Mouse (Mus musculus) layer of hippocampus, postnatal 10 days (tissue): ENCODE measurements around the gene Hif3a. TPM values are rescaled to one million over a fixed set of nuclear protein-coding genes. Genes with fewer than 3 reads are reported as not detected.

Experiments
- DNase-seq, 2 experiments: peaks; one replicate each; pipeline ENCODE4 v3.0.0; 2021; ENCODE audit warnings: low spot score in 2 of 2
- total RNA-seq, 2 experiments: library from RNA; stranded (reverse); gene quantifications; 2 replicates each; pipeline ENCODE4 v1.2.3; 2021

Gene Hif3a
- total RNA-seq, 2 experiments from 2014 or later = 7.4 to 10.1 TPM

DNA sequence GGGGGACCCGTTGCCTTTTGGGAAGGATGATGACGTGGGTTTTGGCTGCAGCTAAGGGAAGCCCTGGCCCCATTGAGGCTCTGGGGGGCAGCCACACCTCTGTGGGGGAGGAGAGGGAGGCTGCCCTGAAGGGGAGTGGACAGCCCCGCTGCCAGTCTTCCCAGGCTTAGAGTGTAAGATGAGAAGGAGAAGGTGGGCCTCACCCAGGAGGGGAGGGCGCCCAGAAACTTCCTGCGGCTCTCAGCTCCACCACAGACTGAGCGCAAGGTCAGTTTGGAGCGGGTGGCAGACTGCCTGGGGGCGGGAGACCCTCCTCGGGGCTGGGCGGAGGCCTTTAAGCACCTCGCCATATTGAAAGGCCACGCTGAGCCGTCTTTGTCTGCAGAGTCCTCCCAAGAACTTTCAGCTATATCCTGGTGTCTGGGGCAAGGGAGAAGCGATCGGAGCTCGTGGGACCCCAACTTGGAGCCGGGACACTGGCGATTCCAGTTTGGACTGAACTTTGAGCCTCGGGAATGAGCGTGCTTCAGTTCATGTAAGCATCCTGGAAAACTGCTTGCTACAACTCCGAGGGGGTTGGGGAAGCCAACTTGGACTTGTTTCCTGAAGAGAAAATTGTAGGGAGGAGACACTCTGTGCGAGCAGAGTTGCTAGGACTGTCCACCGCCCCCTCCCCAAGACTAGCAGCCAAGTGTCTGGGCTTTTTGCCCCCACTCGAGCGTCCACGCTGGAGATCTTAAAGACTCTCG, 68.4 kb downstream of the Hif3a start:
- DNase-seq = peak in 1 of 2 experiments; percentile 67

DNA sequence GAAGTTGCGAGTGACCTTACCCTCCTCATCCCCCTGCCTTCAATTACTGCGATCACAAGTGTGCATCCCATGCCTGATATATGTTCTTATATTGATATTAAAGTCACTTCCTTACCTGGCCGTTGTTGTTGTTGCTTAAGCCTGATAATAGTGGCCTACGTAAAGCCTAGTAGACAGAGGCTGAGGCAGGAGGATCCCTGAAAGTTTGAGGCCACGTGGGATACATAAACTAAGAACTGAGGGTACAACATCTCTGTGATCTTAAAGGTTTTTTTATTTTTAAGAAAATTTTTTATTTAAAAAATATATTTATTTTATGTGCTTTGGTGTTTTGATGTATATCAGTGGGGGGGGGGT, 69.8 kb downstream of the Hif3a start, which contains the start of gene Ccdc8:
Gene Ccdc8, plus strand, starts transcription at position 258 of the 357 bp plus-strand sequence.
- no peak for DNase-seq

DNA sequence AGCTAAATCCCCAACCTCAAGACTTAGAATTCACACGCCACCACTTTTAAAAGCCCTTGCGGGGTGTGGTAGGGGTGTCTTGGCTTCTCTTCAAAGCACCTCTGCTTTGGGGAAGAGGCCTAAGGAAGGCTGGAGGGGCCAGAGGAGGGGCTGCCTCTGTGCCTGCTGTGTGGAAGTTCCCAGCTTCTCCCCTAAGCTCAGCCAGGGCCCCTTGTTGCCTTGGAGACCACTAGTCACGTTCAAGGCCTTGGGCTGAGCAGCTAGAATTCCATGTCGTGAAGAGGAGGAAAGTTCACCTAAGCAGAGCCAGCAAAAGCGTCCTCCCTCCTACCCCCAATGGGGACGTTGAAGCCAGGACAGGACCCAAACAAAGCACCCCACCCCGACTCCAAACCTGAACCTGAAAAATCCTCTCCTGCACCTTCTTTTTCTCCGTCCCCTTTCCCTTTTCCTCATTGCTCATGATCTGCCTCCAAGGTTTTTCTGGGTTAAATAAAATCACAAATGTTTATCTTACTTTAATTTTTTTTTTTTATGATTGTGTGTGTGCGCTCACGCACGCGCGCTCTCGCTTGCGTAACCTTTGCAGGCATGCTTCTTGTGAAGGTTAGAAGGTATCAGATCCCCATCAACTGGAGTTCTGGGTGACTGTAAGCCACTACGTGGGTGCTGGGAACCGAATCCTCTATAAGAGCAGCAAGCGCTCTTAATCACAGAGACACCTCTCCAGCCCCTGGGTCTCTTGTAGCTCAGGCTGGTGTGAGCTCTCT, 70.4 kb downstream of the Hif3a start:
- DNase-seq = peak in 1 of 2 experiments; percentile 13

DNA sequence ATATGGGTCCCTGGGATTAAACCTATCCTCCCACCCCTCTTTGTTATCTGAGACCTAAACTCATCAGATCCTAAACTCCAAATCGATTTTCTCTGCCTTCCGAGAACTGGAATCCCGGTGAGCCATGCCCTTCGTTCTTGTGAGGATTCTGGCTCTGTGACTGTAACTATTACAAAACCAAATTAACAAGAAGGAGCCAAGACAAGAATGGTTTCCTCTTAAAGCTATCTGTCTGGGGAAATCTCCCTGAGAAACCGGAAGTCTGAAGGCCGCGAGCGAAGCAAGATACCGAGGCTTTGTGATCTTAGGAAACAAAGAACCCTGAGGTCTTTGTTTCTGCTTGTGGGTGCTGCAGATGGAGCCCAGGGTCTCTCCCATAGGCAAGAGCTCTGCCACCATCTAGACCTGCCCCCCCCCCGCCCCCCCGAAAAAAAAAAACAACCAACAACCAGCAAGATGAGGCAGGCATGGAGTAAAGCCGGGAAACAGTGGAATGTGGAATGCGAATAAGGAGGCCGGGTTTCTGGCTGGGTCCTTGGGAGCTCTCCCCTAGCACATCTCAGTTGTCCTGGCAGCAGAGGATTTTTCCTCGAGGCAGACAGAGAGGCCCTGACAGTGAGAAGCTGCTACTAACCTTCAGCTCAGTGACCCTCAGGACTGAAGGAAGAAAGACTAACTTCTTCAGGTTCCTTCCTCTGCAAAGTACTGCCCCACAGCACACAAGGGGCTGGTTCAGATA, 72.1 kb downstream of the Hif3a start:
- peak in 1 of 2 experiments; percentile 15 for DNase-seq

DNA sequence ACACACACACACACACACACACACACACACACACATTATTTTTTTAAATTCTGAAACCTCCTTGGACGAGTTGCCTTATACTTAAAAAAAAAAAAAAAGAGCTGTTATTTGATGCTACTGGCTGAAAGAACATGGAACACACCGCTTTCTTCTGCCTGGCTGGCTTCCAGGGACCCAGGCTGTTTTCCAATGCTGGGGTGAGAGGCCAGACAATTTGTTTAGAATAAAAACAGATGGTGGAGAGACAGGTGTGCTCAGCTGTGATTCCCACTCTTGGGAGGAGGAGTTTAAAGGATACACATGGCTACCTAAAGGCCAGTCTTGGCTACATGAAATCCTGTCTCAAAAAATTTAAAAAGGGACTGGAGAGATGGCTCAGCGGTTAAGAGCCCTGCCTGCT, 73.8 kb downstream of the Hif3a start:
- peak in 1 of 2 experiments; percentile 25 for DNase-seq

DNA sequence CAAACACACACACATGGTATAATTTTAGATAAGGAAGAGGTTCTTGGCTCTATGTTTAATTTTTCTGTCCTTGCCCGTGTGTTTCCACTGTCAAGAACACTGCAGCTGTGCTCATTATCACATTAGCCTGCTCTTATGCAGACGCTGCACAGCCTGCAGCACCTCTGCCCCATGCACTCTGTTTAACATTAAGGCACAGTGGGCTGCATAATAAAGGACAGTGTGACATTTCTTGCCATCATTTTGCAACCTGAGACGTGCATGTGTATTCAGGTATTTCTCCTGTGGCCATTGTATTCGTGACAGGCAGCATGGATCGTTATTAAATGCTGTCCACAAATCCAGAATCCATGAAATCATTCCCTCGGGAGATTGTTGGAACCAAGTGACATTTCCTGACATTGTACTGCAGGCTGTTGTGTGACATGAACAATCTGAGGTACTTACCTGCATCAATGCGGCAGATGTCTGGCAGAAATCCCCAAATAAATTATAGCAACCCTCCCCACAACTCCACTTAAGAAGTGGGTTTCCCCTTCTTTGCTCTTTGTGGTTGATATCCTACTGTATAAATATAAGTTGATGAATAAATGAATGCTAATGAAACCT, 74.6 kb downstream of the Hif3a start:
- DNase-seq = no peak

DNA sequence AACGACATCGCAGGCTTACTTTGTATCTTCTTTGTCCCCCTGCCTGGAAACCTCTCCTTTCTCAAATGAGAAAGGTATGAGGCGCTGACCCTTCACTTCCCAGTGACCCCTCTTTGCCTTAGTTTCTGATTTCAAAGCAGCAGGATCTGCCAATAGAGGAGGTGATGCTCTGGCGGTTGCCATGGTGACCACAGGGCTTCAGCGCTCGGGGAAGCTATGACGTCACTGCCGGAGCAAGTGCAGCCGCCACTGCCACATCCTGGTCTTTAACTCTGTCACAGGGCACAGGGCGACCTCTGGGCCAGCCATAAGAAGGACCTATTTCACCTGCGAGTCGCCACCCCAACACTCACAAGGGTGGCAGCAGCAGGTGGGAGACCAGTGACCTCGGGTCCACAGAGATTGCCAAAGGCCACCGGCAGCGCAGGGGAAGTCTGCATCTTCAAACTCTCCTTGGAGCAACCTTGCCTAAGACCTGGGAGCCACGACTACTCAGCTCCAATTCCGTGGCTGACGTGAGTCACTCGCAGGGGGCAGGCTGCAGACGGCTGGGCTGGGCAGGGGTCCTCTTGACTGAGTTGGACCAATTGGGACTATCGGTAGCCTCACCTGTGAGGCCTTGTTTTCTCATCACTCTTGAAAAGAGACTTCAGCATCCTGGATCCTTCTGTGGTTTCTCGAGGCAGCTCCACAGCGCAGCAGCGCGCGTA, 79.2 kb downstream of the Hif3a start, which contains the start of gene Gm42372:
Gene Gm42372, plus strand, starts transcription at position 228 of the 710 bp plus-strand sequence.
- DNase-seq = peak; percentile 78 to 83

Other genes with a start within 250 kb of the Hif3a start
- 100 to 1,000 TPM; 260 to 286 TPM for gene Strn4, start 246.5 kb downstream of the Hif3a start, total RNA-seq
- 10 to 100 TPM; 42.2 to 45.0 TPM for gene Fkrp, start 245.7 kb downstream of the Hif3a start, total RNA-seq
- 1 to 10 TPM; 7.5 to 9.9 TPM for gene Prkd2, start 219.5 kb downstream of the Hif3a start, total RNA-seq
- gene Dact3, start 187.1 kb downstream of the Hif3a start, total RNA-seq = 10 to 100 TPM; 95.0 to 96.3 TPM
- gene Gng8, start 170.6 kb downstream of the Hif3a start, total RNA-seq = 1 to 10 TPM in 1 of 2 experiments, under 1 TPM in 1; 0.94 to 1.3 TPM
- not detected for gene Ptgir, start 155.9 kb downstream of the Hif3a start, total RNA-seq
- gene Calm3, start 138.3 kb downstream of the Hif3a start, total RNA-seq = 1,000 to 10,000 TPM; 2,090 to 2,190 TPM
- gene Pnmal2, start 117.7 kb downstream of the Hif3a start, total RNA-seq = 100 to 1,000 TPM; 229 to 232 TPM
- 10 to 100 TPM; 59.8 to 62.2 TPM for gene Pnmal1, start 102.7 kb downstream of the Hif3a start, total RNA-seq
- 10 to 100 TPM; 42.9 to 44.8 TPM for gene Gm42372, start 79.3 kb downstream of the Hif3a start, total RNA-seq
- 1 to 10 TPM; 3.7 to 4.4 TPM for gene Ccdc8, start 69.7 kb downstream of the Hif3a start, total RNA-seq
- 100 to 1,000 TPM; 142 to 148 TPM for gene Ppp5c, start 34.5 kb downstream of the Hif3a start, total RNA-seq
- gene Psg16, start 11.6 kb upstream of the Hif3a start, total RNA-seq = 1 to 10 TPM; 4.1 to 5.0 TPM
- gene Ceacam3, start 87.9 kb upstream of the Hif3a start, total RNA-seq = under 1 TPM; 0.18 to 0.20 TPM
- gene Psg29, start 141.1 kb upstream of the Hif3a start, total RNA-seq = under 1 TPM in 1 of 2 experiments, not detected in 1; 0.07 TPM